Mouse (Mus musculus) MEL (cell line): ENCODE measurements at regions not wholly inside any gene's neighbourhood (a gene's known extent, or its start where the extent isn't known, plus 50 kb on each side); places are given as distances from the start of the nearest gene placed in this dataset.

Experiments
- DNase-seq: peaks from one replicate; pipeline ENCODE4 v3.0.0; 2011; ENCODE audit warnings: low read depth, low spot score
- H3K27ac ChIP-seq: 2 replicates; pipeline ENCODE4 v1.5.1; 2012; ENCODE audit warnings: low read depth, mild to moderate bottlenecking, control low read depth, low read length, moderate library complexity; ENCODE audit not compliant: control insufficient read depth
- H3K27me3 ChIP-seq, 2 experiments: fragments of 150-350 bp in 1 of 2; sonication (generic) in 1 of 2; 2 replicates each; pipeline ENCODE4 v1.6.1; 2012; ENCODE audit warnings: low read length in 2 of 2, mild to moderate bottlenecking in 2 of 2, improper control_type of control experiment in 1 of 2, moderate library complexity in 1 of 2; ENCODE audit not compliant: insufficient read depth in 2 of 2, control insufficient read depth in 1 of 2
- H3K36me3 ChIP-seq, 2 experiments: 2 replicates each; pipeline ENCODE4 v1.6.1; 2012 to 2014; ENCODE audit warnings: low read length in 2 of 2, improper control_type of control experiment in 1 of 2, inconsistent platforms in 1 of 2, mild to moderate bottlenecking in 1 of 2; ENCODE audit not compliant: insufficient read depth in 2 of 2, control insufficient read depth in 1 of 2
- H3K4me1 ChIP-seq, 2 experiments: fragments of 150-350 bp in 1 of 2; sonication (generic) in 1 of 2; 2 replicates each; pipeline ENCODE4 v1.6.1; 2012; ENCODE audit warnings: low read length in 2 of 2, improper control_type of control experiment in 1 of 2, mild to moderate bottlenecking in 1 of 2; ENCODE audit not compliant: insufficient read depth in 2 of 2, control insufficient read depth in 1 of 2
- H3K4me3 ChIP-seq, 2 experiments: fragments of 150-350 bp in 1 of 2; sonication (generic) in 1 of 2; 2 replicates each; pipeline ENCODE4 v1.5.1; 2012; ENCODE audit warnings: low read depth in 2 of 2, low read length in 2 of 2, mild to moderate bottlenecking in 2 of 2, moderate library complexity in 2 of 2, control low read depth in 1 of 2, improper control_type of control experiment in 1 of 2; ENCODE audit not compliant: control insufficient read depth in 1 of 2, insufficient read depth in 1 of 2
- H3K79me2 ChIP-seq: 2 replicates; pipeline ENCODE4 v1.6.1; 2012; ENCODE audit warnings: mild to moderate bottlenecking, low read length, moderate library complexity; ENCODE audit not compliant: control insufficient read depth, poor library complexity, insufficient read depth
- H3K9ac ChIP-seq: 2 replicates; pipeline ENCODE4 v1.6.1; 2012; ENCODE audit warnings: low read depth, mild to moderate bottlenecking, control low read depth, low read length, moderate library complexity; ENCODE audit not compliant: control insufficient read depth, poor library complexity, severe bottlenecking
- H3K9me3 ChIP-seq: fragments of 150-350 bp; sonication (generic); replicated peaks from 2 replicates; pipeline ENCODE4 v1.6.1; 2012; ENCODE audit warnings: mild to moderate bottlenecking, low read length, improper control_type of control experiment, moderate library complexity; ENCODE audit not compliant: insufficient read depth
- BHLHE40 ChIP-seq: IDR thresholded peaks from 2 replicates; pipeline ENCODE4 v1.6.1; 2012; ENCODE audit warnings: low read depth, mild to moderate bottlenecking, inconsistent platforms, low read length, improper control_type of control experiment, borderline replicate concordance
- CHD1 ChIP-seq: IDR thresholded peaks from 2 replicates; pipeline ENCODE4 v1.6.1; 2012; ENCODE audit warnings: low read depth, mild to moderate bottlenecking, inconsistent platforms, low read length, improper control_type of control experiment
- CHD2 ChIP-seq: IDR thresholded peaks from 2 replicates; pipeline ENCODE4 v1.6.1; 2011; ENCODE audit warnings: low read length, improper control_type of control experiment
- E2F4 ChIP-seq: IDR thresholded peaks from 2 replicates; pipeline ENCODE4 v1.6.1; 2011; ENCODE audit warnings: low read depth, low read length, improper control_type of control experiment, borderline replicate concordance
- ELF1 ChIP-seq: IDR thresholded peaks from 2 replicates; pipeline ENCODE4 v1.6.1; 2014; ENCODE audit warnings: low read depth, mild to moderate bottlenecking, inconsistent platforms, low read length, improper control_type of control experiment, moderate library complexity
- GABPA ChIP-seq: IDR thresholded peaks from 2 replicates; pipeline ENCODE4 v1.6.1; 2012; ENCODE audit warnings: low read depth, mild to moderate bottlenecking, inconsistent platforms, low read length, improper control_type of control experiment, moderate library complexity
- HCFC1 ChIP-seq: IDR thresholded peaks from 2 replicates; pipeline ENCODE4 v1.6.1; 2012; ENCODE audit warnings: low read depth, mild to moderate bottlenecking, inconsistent platforms, low read length, improper control_type of control experiment, moderate library complexity
- KAT2A ChIP-seq: conservative IDR thresholded peaks from 2 replicates; pipeline ENCODE4 v1.6.1; 2012; ENCODE audit warnings: low read depth, low read length, improper control_type of control experiment, inconsistent platforms
- MAFK ChIP-seq: IDR thresholded peaks from 2 replicates; pipeline ENCODE4 v1.6.1; 2011; ENCODE audit warnings: low read depth, mild to moderate bottlenecking, low read length, improper control_type of control experiment, borderline replicate concordance
- MAX ChIP-seq: IDR thresholded peaks from 2 replicates; pipeline ENCODE4 v1.6.1; 2011; ENCODE audit warnings: low read length, improper control_type of control experiment
- MAZ ChIP-seq: IDR thresholded peaks from 2 replicates; pipeline ENCODE4 v1.6.1; 2012; ENCODE audit warnings: low read depth, mild to moderate bottlenecking, inconsistent platforms, low read length, improper control_type of control experiment
- MYC ChIP-seq: IDR thresholded peaks from 2 replicates; pipeline ENCODE4 v1.6.1; 2011; ENCODE audit warnings: low read depth, mild to moderate bottlenecking, low read length, improper control_type of control experiment, moderate library complexity
- NELFE ChIP-seq: IDR thresholded peaks from 2 replicates; pipeline ENCODE4 v1.6.1; 2011; ENCODE audit warnings: low read depth, low read length, improper control_type of control experiment
- NRF1 ChIP-seq: IDR thresholded peaks from 2 replicates; pipeline ENCODE4 v1.6.1; 2014; ENCODE audit warnings: low read depth, mild to moderate bottlenecking, inconsistent platforms, low read length, improper control_type of control experiment, moderate library complexity; ENCODE audit not compliant: poor library complexity, insufficient read depth, severe bottlenecking
- POLR2AphosphoS5 ChIP-seq: IDR thresholded peaks from 2 replicates; pipeline ENCODE4 v1.6.1; 2012; ENCODE audit warnings: low read depth, borderline replicate concordance, mild to moderate bottlenecking, inconsistent platforms, low read length, moderate library complexity, mixed read lengths
- SMC3 ChIP-seq: IDR thresholded peaks from 2 replicates; pipeline ENCODE4 v1.6.1; 2011; ENCODE audit warnings: low read depth, low read length, improper control_type of control experiment
- TAL1 ChIP-seq: IDR thresholded peaks from 2 replicates; pipeline ENCODE4 v1.6.1; 2012; ENCODE audit warnings: mild to moderate bottlenecking, inconsistent platforms, low read length, moderate library complexity, mixed read lengths
- TBP ChIP-seq: IDR thresholded peaks from 2 replicates; pipeline ENCODE4 v1.8.0; 2011; ENCODE audit warnings: low read depth, low read length, improper control_type of control experiment
- TCF12 ChIP-seq: IDR thresholded peaks from 2 replicates; pipeline ENCODE4 v1.6.1; 2014; ENCODE audit warnings: low read depth, mild to moderate bottlenecking, inconsistent platforms, low read length, improper control_type of control experiment, moderate library complexity
- UBTF ChIP-seq: IDR thresholded peaks from 2 replicates; pipeline ENCODE4 v1.6.1; 2012; ENCODE audit warnings: low read depth, mild to moderate bottlenecking, inconsistent platforms, low read length, improper control_type of control experiment, moderate library complexity, borderline replicate concordance; ENCODE audit not compliant: insufficient read depth
- USF1 ChIP-seq: IDR thresholded peaks from 2 replicates; pipeline ENCODE4 v1.6.1; 2014; ENCODE audit warnings: low read depth, mild to moderate bottlenecking, inconsistent platforms, low read length, improper control_type of control experiment, moderate library complexity
- USF2 ChIP-seq, 2 experiments: IDR thresholded peaks; 2 replicates each; pipeline ENCODE4 v1.6.1; 2011 to 2012; ENCODE audit warnings: improper control_type of control experiment in 2 of 2, low read length in 2 of 2, borderline replicate concordance in 1 of 2, inconsistent platforms in 1 of 2, low read depth in 1 of 2, mild to moderate bottlenecking in 1 of 2; ENCODE audit not compliant: insufficient read depth in 1 of 2
- ZC3H11A ChIP-seq: IDR thresholded peaks from 2 replicates; pipeline ENCODE4 v1.6.1; 2012; ENCODE audit warnings: low read depth, mild to moderate bottlenecking, inconsistent platforms, low read length, improper control_type of control experiment
- ZNF384 ChIP-seq: IDR thresholded peaks from 2 replicates; pipeline ENCODE4 v1.6.1; 2012; ENCODE audit warnings: low read depth, mild to moderate bottlenecking, inconsistent platforms, low read length, improper control_type of control experiment

GRCm38 (mm10) chrX:11807253-11807882, 352.8 kb downstream of the Bcor start:
- no peaks in the 10 kb centered on the region; a peak in 2 of 4 replicates for H3K27me3 ChIP-seq
- peaks cover 0 to 14% of the 10 kb centered on the region in 2 experiments; a peak in 2 of 4 replicates for H3K4me1 ChIP-seq
- no peaks in the 10 kb centered on the region; the same call in 1 of the 2 replicates for H3K79me2 ChIP-seq
- DNase-seq = peak; percentile 49
- peak overlapping the region; percentile 51 for H3K9ac ChIP-seq
- H3K9me3 ChIP-seq = no peaks in the 10 kb centered on the region
- H3K27ac ChIP-seq = no peak overlapping the region
- TF ChIP-seq USF2 (IDR thresholded peaks at IDR 0.05; ENCODE audit: borderline replicate concordance in 1 of 2, insufficient read depth in 1 of 2, low read depth in 1 of 2, low read length in 2 of 2) (no peak), MAZ (no peak; the same call in 1 of the 2 replicates), USF1 (no peak), ELF1 (no peak), KAT2A (no peak), MYC (no peak), MAFK (no peak), MAX (no peak), UBTF (no peak), HCFC1 (no peak), SMC3 (no peak), ZC3H11A (no peak), ZNF384 (no peak; the same call in 1 of the 2 replicates), TAL1 (no peak), GABPA (no peak), CHD2 (no peak), POLR2AphosphoS5 (no peak), CHD1 (no peak), NELFE (no peak), E2F4 (no peak)
- H3K36me3 ChIP-seq = peaks cover 0 to 9% of the 10 kb centered on the region in 2 experiments; a peak in 2 of 4 replicates
- peak overlapping the region; percentile 34 to 50; a peak in 3 of 4 replicates for H3K4me3 ChIP-seq

- H3K36me3 ChIP-seq = peaks cover 0 to 4% of the 10 kb centered on the region in 2 experiments; a peak in 2 of 4 replicates
- no peaks in the 10 kb centered on the region; the same call in 1 of the 2 replicates for H3K79me2 ChIP-seq
- peaks cover 0 to 9% of the 10 kb centered on the region in 2 experiments; a peak in 1 of 4 replicates for H3K4me1 ChIP-seq
- H3K9ac ChIP-seq = peak overlapping the region; percentile 49
- TF ChIP-seq ZC3H11A (no peak), TBP (no peak), MAFK (no peak), E2F4 (no peak), TCF12 (no peak), MYC (no peak), ZNF384 (no peak), BHLHE40 (no peak), NRF1 (no peak)
- peak overlapping the region; percentile 34 to 48; a peak in 3 of 4 replicates for H3K4me3 ChIP-seq
- no peak overlapping the region for H3K27ac ChIP-seq
- peak; percentile 22 for DNase-seq
- H3K27me3 ChIP-seq = no peaks in the 10 kb centered on the region; a peak in 2 of 4 replicates
- H3K9me3 ChIP-seq = no peaks in the 10 kb centered on the region
These were observed 352.3 kb downstream of the Bcor start for GRCm38 (mm10) chrX:11807883-11808262.
